Mouse (Mus musculus): Measurements from ENCODE around the gene Tbx2.
A peak's percentile ranks its signal among the peaks of the same experiment; 100 is the strongest.

Tbx2 gene

GRCm38 (mm10) chr11:85841211-85841681 lies 8.9 kb downstream of the Tbx2 start:
- DNase-seq = no peak

- no peak for DNase-seq
Measured at GRCm38 (mm10) chr11:85841980-85842379, 9.6 kb downstream of the Tbx2 start.

GRCm38 (mm10) chr11:85842596-85843346 lies 10.4 kb downstream of the Tbx2 start:
- no peak for DNase-seq

- DNase-seq = no peak
Measured at GRCm38 (mm10) chr11:85843347-85843692, 11.0 kb downstream of the Tbx2 start.

GRCm38 (mm10) chr11:85844144-85844965 lies 12.0 kb downstream of the Tbx2 start:
- DNase-seq = peak; percentile 61

- DNase-seq = no peak
Measured at GRCm38 (mm10) chr11:85844971-85845370, 12.6 kb downstream of the Tbx2 start.

GRCm38 (mm10) chr11:85845921-85846320 lies 13.6 kb downstream of the Tbx2 start:
- no peak for DNase-seq

GRCm38 (mm10) chr11:85846509-85846908 lies 14.2 kb downstream of the Tbx2 start:
- no peak for DNase-seq

GRCm38 (mm10) chr11:85849037-85849436 lies 16.7 kb downstream of the Tbx2 start:
- DNase-seq = peak; percentile 42

GRCm38 (mm10) chr11:85850233-85850632 lies 17.9 kb downstream of the Tbx2 start, which contains the start of gene Gm11444:
Gene Gm11444, minus strand, starts transcription at chr11:85850333.
- no peak for DNase-seq

- DNase-seq = no peak
Measured at GRCm38 (mm10) chr11:85850758-85851157, 18.4 kb downstream of the Tbx2 start.

- no peak for DNase-seq
Measured at GRCm38 (mm10) chr11:85857997-85858698, 25.8 kb downstream of the Tbx2 start.

GRCm38 (mm10) chr11:85864363-85864762 lies 32.0 kb downstream of the Tbx2 start:
- DNase-seq = no peak

- no peak for DNase-seq
Measured at GRCm38 (mm10) chr11:85876059-85876788, 43.9 kb downstream of the Tbx2 start.

- DNase-seq = no peak
Measured at GRCm38 (mm10) chr11:85884498-85884897, 52.1 kb downstream of the Tbx2 start.

GRCm38 (mm10) chr11:85885665-85886428 lies 53.5 kb downstream of the Tbx2 start, which contains the start of gene Tbx4:
Gene Tbx4, plus strand, starts transcription at chr11:85886422.
- DNase-seq = no peak

GRCm38 (mm10) chr11:85886429-85886785 lies 54.1 kb downstream of the Tbx2 start:
- no peak for DNase-seq

- no peak for DNase-seq
Measured at GRCm38 (mm10) chr11:85887273-85887672, 54.9 kb downstream of the Tbx2 start.

GRCm38 (mm10) chr11:85887801-85888450 lies 55.6 kb downstream of the Tbx2 start:
- DNase-seq = no peak

- no peak for DNase-seq
Measured at GRCm38 (mm10) chr11:85888451-85888961, 56.2 kb downstream of the Tbx2 start.

All from cerebellum, adult 11-12 months (tissue).